Mouse (Mus musculus): ENCODE measurements around the gene Pgm5.

GRCm38 (mm10) chr19:24754440-24754785 is 107.2 kb downstream of the Pgm5 start:
- no peak for TF ChIP-seq CTCF (IDR thresholded peaks at IDR 0.05; ENCODE audit: insufficient read depth, low read length)
- TF ChIP-seq POLR2A (IDR thresholded peaks at IDR 0.05; ENCODE audit: borderline replicate concordance, extremely low read depth, low read depth, low read length) = no peak

Data from lung, adult 2 months (tissue).